Mouse (Mus musculus) bone marrow, adult 2 months (tissue): ENCODE measurements around the gene Mgat4b.

ENCODE experiments used
- CTCF ChIP-seq: fragments of 200-500 bp; IDR thresholded peaks from 2 replicates; pipeline ENCODE4 v1.5.1; 2011; ENCODE audit warnings: low read length, control low read depth; ENCODE audit not compliant: control insufficient read depth, insufficient read depth
- POLR2A ChIP-seq: fragments of 200-500 bp; IDR thresholded peaks from 2 replicates; pipeline ENCODE4 v1.6.1; 2011; ENCODE audit warnings: low read depth, mild to moderate bottlenecking, control low read depth, low read length, borderline replicate concordance; ENCODE audit not compliant: control insufficient read depth

DNA sequence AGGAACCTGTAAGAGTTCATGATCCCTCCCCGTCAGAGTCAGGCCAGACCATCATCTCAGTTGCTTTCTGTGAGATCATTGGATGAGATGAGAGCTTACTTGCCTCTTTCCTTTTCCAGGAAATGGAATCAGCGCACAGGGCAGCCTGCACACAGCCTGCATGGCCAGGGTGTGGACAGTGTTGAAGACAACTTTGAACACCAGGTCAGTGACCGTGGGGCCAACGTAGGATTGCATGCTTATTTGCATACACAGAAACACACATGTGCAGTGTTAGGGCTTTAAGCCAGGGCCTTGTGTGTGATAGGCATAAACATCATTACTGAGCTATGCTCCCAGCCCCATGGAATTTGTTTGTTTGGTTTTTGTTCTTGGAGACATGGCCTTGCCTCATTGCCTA, 13.2 kb upstream of the Mgat4b start:
- TF ChIP-seq CTCF (no peak), POLR2A (no peak)
